Mouse (Mus musculus): Measurements from ENCODE around the gene Tgoln1. TPM values are rescaled to one million over a fixed set of nuclear protein-coding genes. Genes with fewer than 3 reads are reported as not detected.
A peak's percentile ranks its signal among the peaks of the same experiment; 100 is the strongest.

The Tgoln1 gene
- polyA plus RNA-seq, 1 experiment from 2014 or later: 39.6 TPM

- Histone ChIP-seq H3K27ac (ENCODE audit: low read depth, low read length) (no peak overlapping the region), H3K9me3 (ENCODE audit: control insufficient read depth, low read length) (no peaks in the 10 kb centered on the region), H3K4me3 (ENCODE audit: low read length) (no peak overlapping the region), H3K9ac (ENCODE audit: low read depth, low read length) (no peak overlapping the region), H3K36me3 (ENCODE audit: control insufficient read depth, insufficient read depth, low read length) (peaks cover under 1% of the 10 kb centered on the region; the same call in 1 of the 2 replicates), H3K4me1 (ENCODE audit: control insufficient read depth, insufficient read depth, low read length) (peaks cover 6% of the 10 kb centered on the region; the same call in 1 of the 2 replicates), H3K27me3 (ENCODE audit: control insufficient read depth, insufficient read depth, low read length) (no peaks in the 10 kb centered on the region), H3K4me2 (replicated peaks; ENCODE audit: low read depth, low read length) (no peak overlapping the region)
- WGBS: 85% methylated on average over 5 of the region's 5 CpGs
- ATAC-seq (ENCODE audit: low FRiP score, low TSS enrichment): no peak
Observed at GRCm38 (mm10) chr6:72620920-72621319, 4.1 kb upstream of the Tgoln1 start.

DNA sequence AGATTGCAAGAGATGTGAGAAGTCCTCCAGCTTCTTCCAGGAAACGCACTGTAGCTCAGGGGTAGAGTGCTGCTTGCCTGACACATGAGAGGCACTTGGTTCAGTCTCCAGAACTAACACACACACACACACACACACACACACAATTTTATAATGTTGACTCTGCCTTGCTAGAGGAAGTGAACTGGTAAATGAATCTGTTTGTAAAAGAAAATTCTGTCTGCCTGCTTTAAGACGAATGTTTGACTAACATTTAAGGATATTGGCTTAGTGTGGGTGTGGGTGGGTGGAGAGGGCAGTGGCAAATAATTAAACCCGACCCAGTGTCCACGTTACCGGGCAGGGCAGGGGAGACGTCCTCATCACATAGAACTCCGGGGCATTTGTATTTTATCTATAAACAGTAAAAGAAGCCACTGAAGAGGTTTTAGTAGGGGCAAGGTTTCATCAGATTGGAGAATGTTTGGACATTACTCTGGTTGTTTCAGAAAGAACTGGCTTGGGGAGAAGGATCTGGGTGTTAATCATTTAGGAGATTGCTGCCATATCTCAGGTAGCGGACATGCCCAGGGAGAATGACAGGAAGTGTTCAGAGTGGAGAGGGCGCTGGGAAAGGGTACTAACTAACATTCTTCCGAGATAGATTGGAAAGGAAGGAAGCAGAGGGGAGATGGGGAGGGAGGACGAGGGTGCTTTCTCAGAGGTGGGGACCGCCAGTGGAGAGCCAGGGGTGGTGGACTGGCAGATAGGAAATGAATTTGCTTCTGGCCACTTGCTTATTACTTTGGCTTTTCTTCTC is 3.1 kb upstream of the Tgoln1 start:
- H3K9me3 ChIP-seq (ENCODE audit: control insufficient read depth, low read length): no peaks in the 10 kb centered on the region
- WGBS: 29% methylated on average over 12 of the region's 12 CpGs
- H3K4me2 ChIP-seq (replicated peaks; ENCODE audit: low read depth, low read length): peak overlapping the region; percentile 15; the same call in 1 of the 2 replicates
- no peak for ATAC-seq (ENCODE audit: low FRiP score, low TSS enrichment)
- no peak overlapping the region for H3K4me3 ChIP-seq (ENCODE audit: low read length)
- peak overlapping the region; percentile 55; the same call in 1 of the 2 replicates for H3K27ac ChIP-seq (ENCODE audit: low read depth, low read length)
- peaks cover 16% of the 10 kb centered on the region for H3K4me1 ChIP-seq (ENCODE audit: control insufficient read depth, insufficient read depth, low read length)
- H3K9ac ChIP-seq (ENCODE audit: low read depth, low read length): no peak overlapping the region
- H3K36me3 ChIP-seq (ENCODE audit: control insufficient read depth, insufficient read depth, low read length): no peaks in the 10 kb centered on the region
- no peaks in the 10 kb centered on the region for H3K27me3 ChIP-seq (ENCODE audit: control insufficient read depth, insufficient read depth, low read length)

DNA sequence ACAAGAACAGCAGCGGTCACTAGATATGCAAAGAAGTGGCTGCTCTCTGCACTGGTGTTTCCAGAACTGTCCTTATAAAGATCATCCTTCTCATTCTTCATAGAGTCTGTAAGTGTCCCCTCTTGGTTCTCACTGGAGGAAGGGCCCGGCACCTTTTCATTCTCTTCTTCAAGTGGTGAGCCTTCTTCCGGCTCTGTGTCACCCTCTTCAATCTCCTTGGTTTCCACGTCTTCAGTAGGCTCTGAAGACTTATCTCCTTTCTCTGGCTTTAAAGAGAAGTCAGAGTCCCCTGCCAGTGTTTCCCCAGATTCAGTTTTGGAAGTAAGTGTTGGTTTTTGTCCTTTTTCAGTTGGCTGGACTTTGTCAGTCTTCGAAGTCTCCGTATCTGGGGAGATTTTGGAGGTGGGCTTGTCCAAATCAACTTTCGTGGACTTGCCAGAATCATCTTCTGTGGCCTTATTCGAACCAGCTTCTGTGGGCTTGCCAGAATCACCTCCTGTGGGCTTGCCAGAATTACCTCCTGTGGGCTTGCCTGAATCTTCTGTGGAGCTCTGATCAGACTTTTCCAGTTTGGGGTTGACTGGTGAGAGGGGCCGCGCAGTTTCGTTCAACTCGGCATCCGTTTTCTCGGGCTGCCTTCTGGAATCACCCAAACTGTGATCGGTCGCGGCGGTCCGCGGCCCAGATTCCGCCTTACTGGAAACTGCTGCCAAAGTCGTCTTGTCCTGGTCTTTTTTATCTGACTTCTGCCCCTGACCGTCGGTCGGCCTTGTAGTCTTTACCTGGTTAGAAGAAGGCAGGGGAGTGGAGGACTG is 1.0 kb downstream of the Tgoln1 start:
- H3K4me3 ChIP-seq (ENCODE audit: low read length): peak overlapping the region; percentile 88
- H3K36me3 ChIP-seq (ENCODE audit: control insufficient read depth, insufficient read depth, low read length): peaks cover 24% of the 10 kb centered on the region
- peak overlapping the region; percentile 92 for H3K4me2 ChIP-seq (replicated peaks; ENCODE audit: low read depth, low read length)
- H3K9ac ChIP-seq (ENCODE audit: low read depth, low read length): peak overlapping the region; percentile 73
- ATAC-seq (ENCODE audit: low FRiP score, low TSS enrichment): no peak
- no peaks in the 10 kb centered on the region for H3K9me3 ChIP-seq (ENCODE audit: control insufficient read depth, low read length)
- H3K27me3 ChIP-seq (ENCODE audit: control insufficient read depth, insufficient read depth, low read length): no peaks in the 10 kb centered on the region
- no peak overlapping the region for H3K27ac ChIP-seq (ENCODE audit: low read depth, low read length)
- H3K4me1 ChIP-seq (ENCODE audit: control insufficient read depth, insufficient read depth, low read length): peaks cover 25% of the 10 kb centered on the region
- 25% methylated on average over 25 of the region's 25 CpGs for WGBS

DNA sequence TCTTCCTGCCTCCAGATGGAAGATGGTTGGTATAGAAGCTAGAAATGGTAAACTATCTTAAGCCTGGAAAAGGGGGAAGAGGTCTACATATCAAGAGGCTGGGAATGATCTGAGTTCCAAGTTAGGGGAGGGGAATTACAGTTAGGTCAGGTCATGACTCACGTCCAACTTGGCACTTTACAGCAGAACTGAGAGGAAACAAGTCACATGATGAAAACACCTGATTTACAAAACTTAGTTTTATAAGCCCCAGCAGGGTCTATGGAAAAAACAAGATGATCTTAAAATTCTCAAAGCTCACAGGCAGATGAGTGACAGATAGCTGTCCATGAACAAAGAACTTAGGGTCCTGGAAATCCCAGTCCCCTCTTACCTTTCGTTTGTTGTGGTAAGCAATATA is 1.6 kb downstream of the Tgoln1 start:
- 58% methylated on average over 2 of the region's 2 CpGs for WGBS

DNA sequence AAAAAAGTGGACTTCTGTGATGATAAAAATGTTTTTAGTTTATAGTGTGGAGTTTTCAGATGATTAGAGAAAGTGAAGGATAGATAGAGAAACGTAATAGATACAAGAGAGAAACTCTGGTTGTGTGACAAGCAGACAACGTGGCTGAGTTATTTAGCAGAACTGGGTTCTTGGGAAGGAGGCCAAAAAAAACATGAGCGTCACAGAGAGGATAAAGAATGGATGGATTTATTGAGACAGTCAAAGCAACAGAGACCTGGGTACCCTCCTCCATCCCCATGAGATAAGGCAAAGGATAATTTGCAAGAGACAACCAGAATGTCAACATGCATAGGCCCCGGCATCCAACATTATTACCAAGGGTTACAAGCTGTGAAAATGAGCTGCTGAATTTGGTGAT is 6.5 kb downstream of the Tgoln1 start:
- H3K4me1 ChIP-seq (ENCODE audit: control insufficient read depth, insufficient read depth, low read length): peaks cover 13% of the 10 kb centered on the region
- no peaks in the 10 kb centered on the region for H3K9me3 ChIP-seq (ENCODE audit: control insufficient read depth, low read length)
- no peaks in the 10 kb centered on the region for H3K27me3 ChIP-seq (ENCODE audit: control insufficient read depth, insufficient read depth, low read length)
- WGBS: 37% methylated on average over 4 of the region's 4 CpGs
- no peak overlapping the region for H3K9ac ChIP-seq (ENCODE audit: low read depth, low read length)
- no peak for ATAC-seq (ENCODE audit: low FRiP score, low TSS enrichment)
- no peak overlapping the region for H3K4me2 ChIP-seq (replicated peaks; ENCODE audit: low read depth, low read length)
- H3K27ac ChIP-seq (ENCODE audit: low read depth, low read length): no peak overlapping the region
- H3K36me3 ChIP-seq (ENCODE audit: control insufficient read depth, insufficient read depth, low read length): peaks cover 73% of the 10 kb centered on the region
- H3K4me3 ChIP-seq (ENCODE audit: low read length): no peak overlapping the region

More for the DNA sequence above, 1.6 kb downstream of the Tgoln1 start:
- Histone ChIP-seq H3K9ac (ENCODE audit: low read depth, low read length) (peak overlapping the region; percentile 73; the same call in 1 of the 2 replicates), H3K4me2 (replicated peaks; ENCODE audit: low read depth, low read length) (peak overlapping the region; percentile 92), H3K27ac (ENCODE audit: low read depth, low read length) (no peak overlapping the region), H3K27me3 (ENCODE audit: control insufficient read depth, insufficient read depth, low read length) (no peaks in the 10 kb centered on the region), H3K4me1 (ENCODE audit: control insufficient read depth, insufficient read depth, low read length) (peaks cover 25% of the 10 kb centered on the region), H3K36me3 (ENCODE audit: control insufficient read depth, insufficient read depth, low read length) (peaks cover 30% of the 10 kb centered on the region), H3K9me3 (ENCODE audit: control insufficient read depth, low read length) (no peaks in the 10 kb centered on the region), H3K4me3 (ENCODE audit: low read length) (peak overlapping the region; percentile 88)
- no peak for ATAC-seq (ENCODE audit: low FRiP score, low TSS enrichment)

- Histone ChIP-seq H3K27me3 (ENCODE audit: control insufficient read depth, insufficient read depth, low read length) (no peaks in the 10 kb centered on the region), H3K9ac (ENCODE audit: low read depth, low read length) (no peak overlapping the region), H3K36me3 (ENCODE audit: control insufficient read depth, insufficient read depth, low read length) (peaks cover 84% of the 10 kb centered on the region), H3K9me3 (ENCODE audit: control insufficient read depth, low read length) (no peaks in the 10 kb centered on the region), H3K27ac (ENCODE audit: low read depth, low read length) (no peak overlapping the region), H3K4me1 (ENCODE audit: control insufficient read depth, insufficient read depth, low read length) (no peaks in the 10 kb centered on the region), H3K4me3 (ENCODE audit: low read length) (no peak overlapping the region), H3K4me2 (replicated peaks; ENCODE audit: low read depth, low read length) (no peak overlapping the region)
- WGBS: 87% methylated on average over 4 of the region's 4 CpGs
- no peak for ATAC-seq (ENCODE audit: low FRiP score, low TSS enrichment)
Observed at GRCm38 (mm10) chr6:72608662-72609184, 8.1 kb downstream of the Tgoln1 start.

DNA sequence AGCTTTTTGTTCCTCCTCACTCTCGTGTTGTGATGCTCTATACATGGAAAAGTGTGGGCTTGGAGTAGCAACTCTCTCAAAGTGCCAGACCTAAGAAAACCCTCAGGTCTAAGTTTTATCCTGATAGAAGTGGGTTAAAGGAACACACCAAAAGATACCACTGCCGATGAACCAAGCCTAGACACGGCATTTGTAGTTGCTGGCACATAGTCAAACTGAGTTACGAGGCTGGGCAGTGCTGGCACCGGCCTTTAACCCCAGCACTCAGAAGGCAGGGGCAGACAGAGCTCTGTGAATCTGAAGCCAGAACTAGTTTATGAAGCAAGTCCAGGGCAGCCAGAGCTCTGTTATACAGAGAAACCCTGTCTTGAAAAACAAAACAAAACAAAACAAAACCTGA is 9.1 kb downstream of the Tgoln1 start:
- no peaks in the 10 kb centered on the region for H3K27me3 ChIP-seq (ENCODE audit: control insufficient read depth, insufficient read depth, low read length)
- no peak overlapping the region for H3K4me2 ChIP-seq (replicated peaks; ENCODE audit: low read depth, low read length)
- no peak overlapping the region for H3K4me3 ChIP-seq (ENCODE audit: low read length)
- WGBS: 78% methylated on average over 5 of the region's 5 CpGs
- no peak overlapping the region for H3K27ac ChIP-seq (ENCODE audit: low read depth, low read length)
- H3K9ac ChIP-seq (ENCODE audit: low read depth, low read length): no peak overlapping the region
- no peaks in the 10 kb centered on the region for H3K9me3 ChIP-seq (ENCODE audit: control insufficient read depth, low read length)
- H3K36me3 ChIP-seq (ENCODE audit: control insufficient read depth, insufficient read depth, low read length): peaks cover 78% of the 10 kb centered on the region
- H3K4me1 ChIP-seq (ENCODE audit: control insufficient read depth, insufficient read depth, low read length): no peaks in the 10 kb centered on the region
- no peak for ATAC-seq (ENCODE audit: low FRiP score, low TSS enrichment)

DNA sequence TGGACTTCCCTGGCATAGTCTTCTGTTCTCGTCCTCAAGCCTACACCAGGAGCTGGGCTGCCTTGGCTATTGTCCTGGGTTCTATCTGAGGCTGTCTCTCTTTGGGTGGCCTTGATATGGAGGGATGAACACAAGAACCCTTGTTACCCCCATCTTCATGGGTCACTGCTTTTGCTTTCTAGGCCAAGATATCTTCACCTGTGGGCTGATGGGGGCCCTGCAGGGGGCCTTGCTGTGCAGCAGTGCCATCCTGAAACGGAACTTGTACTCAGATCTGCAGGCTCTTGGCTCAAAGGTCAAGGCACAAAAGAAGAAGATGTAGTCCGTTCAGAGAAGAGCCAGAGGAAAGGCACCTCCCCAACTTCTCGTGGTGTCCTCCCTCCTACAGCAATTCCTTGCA is 9.7 kb downstream of the Tgoln1 start:
- Histone ChIP-seq H3K4me3 (ENCODE audit: low read length) (no peak overlapping the region), H3K36me3 (ENCODE audit: control insufficient read depth, insufficient read depth, low read length) (peaks cover 78% of the 10 kb centered on the region)

More for the DNA sequence above, 9.7 kb downstream of the Tgoln1 start:
- Histone ChIP-seq H3K4me2 (replicated peaks; ENCODE audit: low read depth, low read length) (no peak overlapping the region), H3K4me1 (ENCODE audit: control insufficient read depth, insufficient read depth, low read length) (no peaks in the 10 kb centered on the region), H3K9me3 (ENCODE audit: control insufficient read depth, low read length) (no peaks in the 10 kb centered on the region), H3K27me3 (ENCODE audit: control insufficient read depth, insufficient read depth, low read length) (no peaks in the 10 kb centered on the region), H3K27ac (ENCODE audit: low read depth, low read length) (no peak overlapping the region), H3K9ac (ENCODE audit: low read depth, low read length) (no peak overlapping the region)
- no peak for ATAC-seq (ENCODE audit: low FRiP score, low TSS enrichment)
- WGBS: 83% methylated on average over 4 of the region's 4 CpGs
